Mouse (Mus musculus) 3T3-L1 (cell line): ENCODE results near the gene Krt25.

Experiments
- DNase-seq: peaks from one replicate; pipeline ENCODE4 v3.0.0-alpha.2; 2015; ENCODE audit warnings: low read depth, low spot score

The Krt25 gene

DNA sequence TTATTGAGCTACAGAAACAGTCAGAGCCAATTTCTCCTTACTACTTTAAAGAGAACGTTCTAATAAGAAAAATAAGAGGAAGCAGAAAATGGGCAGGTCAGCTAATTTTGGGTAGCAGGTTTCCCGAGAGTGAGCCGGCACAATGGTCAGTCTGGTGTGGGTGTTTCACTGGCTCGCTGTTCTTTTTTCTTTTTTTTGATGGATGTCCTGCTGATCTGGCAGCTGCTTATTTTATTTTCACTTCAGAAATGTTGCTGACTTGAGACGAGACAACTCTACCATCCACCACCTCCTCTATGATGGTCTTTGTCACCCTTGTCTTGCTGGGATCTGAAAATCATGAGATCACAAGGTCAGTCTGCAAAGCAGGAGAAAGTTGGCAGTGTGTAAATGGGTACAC is 42.8 kb downstream of the Krt25 start:
- DNase-seq = no peak

DNA sequence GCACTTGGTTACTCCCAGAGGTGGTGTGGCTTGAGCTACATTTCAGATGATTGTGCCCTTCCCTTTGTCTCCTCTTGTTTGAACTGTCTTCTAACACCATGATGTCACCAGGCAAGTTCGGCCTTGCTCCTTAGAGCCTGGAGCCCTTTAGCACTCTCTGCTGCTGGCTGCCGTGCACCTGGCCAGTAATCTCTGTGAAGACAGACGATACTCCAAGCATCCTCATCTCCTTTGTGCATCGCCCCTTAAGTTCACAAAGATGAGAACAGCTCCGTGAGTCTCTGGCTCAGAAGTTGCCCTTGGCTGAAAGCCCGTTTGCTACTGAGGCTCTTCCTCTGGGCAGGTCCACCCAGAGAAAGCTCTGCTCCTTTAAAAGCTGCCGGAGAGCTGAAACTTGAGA is 46.0 kb downstream of the Krt25 start:
- DNase-seq = no peak

DNA sequence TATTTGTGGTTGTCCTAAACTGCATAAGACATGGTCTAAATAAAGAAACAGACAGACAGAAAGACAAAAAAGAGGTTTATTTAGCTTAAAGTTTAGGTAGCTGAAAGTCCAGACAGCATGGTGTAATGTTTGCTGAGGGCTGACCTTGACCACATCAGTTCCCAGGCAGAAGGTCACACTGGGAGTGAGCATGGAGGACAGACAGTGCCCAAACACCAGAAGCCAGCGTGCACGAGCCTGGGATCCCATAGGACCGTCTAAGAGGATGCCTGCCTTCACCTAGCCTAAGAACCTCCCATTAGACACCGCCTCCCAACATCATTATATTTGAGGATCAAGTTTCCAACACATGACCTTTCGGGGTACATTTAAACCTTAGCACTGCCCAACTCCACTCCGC is 47.1 kb downstream of the Krt25 start:
- DNase-seq = no peak

DNA sequence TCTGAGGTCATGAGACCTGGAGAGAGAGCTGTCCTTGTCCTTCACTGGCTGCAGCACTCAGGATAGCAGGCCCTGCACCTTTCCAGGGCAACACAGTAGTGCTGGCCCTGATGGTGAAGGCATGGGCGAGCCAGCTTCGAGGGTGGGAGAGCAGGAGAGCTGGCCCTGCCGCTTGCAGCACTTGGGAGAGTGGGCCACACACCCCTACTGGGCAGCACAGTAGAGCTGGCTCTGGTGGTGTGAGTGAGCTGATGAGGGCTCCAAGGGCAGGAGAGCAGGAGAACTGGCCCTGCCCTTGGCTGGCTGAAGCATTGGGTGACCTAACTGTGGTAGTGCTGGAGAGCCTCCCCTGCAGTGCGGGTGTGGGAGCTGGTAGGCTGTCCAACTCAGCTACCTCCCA is 50.0 kb downstream of the Krt25 start:
- no peak for DNase-seq

DNA sequence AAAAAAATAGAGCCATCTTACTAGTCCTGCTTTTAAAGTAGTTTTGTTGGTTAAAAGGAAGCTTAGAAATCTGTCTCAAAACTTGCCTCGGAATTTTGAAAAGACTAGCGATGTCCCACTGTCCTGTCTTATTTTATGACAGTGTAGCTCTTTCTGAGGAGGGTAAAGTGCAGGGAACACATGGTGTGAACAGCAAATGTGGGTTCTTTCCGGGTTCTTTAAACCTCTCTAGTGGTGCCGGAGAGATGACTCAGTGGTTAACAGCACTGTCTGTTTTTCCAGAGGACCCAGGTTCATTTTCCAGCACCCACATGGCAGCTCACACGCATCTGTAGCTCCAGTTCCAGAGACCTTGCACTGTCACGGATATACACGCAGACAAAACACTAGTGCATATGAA is 53.6 kb downstream of the Krt25 start:
- no peak for DNase-seq

DNA sequence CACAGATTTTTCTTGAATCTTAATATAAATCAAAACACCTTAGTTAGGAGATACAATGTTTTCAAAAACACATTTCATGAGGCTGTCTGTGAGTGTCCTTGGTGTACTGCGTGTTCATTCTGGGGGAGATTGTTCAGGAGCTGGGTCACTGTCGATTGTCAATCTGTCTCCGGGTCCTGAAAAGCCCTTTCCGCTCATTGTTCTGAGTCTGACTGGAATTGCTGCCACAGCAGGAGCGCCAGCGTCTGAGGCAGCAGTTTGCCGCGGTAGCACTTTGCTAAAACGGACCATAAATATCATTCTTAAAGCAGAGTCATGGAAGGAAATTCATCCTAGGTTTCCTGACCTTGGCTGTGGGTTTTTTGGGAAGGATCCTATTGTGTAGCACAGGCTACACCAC is 57.0 kb downstream of the Krt25 start:
- DNase-seq = no peak
